Mouse (Mus musculus): ENCODE results near the gene Defb13. TPM values are rescaled to one million over a fixed set of nuclear protein-coding genes. Genes with fewer than 3 reads are reported as not detected.

Gene Defb13
- polyA plus RNA-seq, 1 experiment from 2014 or later = not detected

DNA sequence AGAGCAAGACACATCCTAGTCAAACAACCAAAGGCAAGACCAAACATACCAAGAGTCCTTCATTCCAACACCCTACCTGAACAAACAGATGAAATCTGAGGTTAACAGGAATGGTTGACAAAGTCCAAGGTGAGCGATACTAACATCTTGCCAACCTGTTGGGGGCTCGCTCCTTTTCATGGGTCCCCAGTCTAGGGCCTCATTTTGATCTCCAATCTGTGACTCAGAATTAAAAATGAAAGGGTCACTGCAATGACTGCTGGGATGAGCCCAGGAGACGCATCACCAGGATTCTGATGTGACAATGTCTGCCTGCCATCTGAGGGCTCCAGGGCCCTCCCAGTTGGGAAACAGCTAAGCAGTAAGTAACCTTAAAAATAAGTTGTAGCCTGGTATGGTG is 22.9 kb downstream of the Defb13 start, which contains the start of gene Ccdc70:
Ccdc70 (plus strand) TSS at position 301 of the 400 bp plus-strand sequence.
- H3K4me3 ChIP-seq = no peak within 1 kb of the TSS
- H3K4me1 ChIP-seq (replicated peaks) = no peaks in the 10 kb centered on the region
- WGBS = 91% methylated on average over 3 of the region's 3 CpGs
- no peak within 1 kb of the TSS for H3K9ac ChIP-seq
- H3K27me3 ChIP-seq = no peaks in the 10 kb centered on the region
- H3K4me2 ChIP-seq = no peak within 1 kb of the TSS
- H3K36me3 ChIP-seq = no peaks in the 10 kb centered on the region
- no peak within 1 kb of the TSS for H3K27ac ChIP-seq
- no peak for ATAC-seq (ENCODE audit: low FRiP score)
- no peaks in the 10 kb centered on the region for H3K9me3 ChIP-seq

DNA sequence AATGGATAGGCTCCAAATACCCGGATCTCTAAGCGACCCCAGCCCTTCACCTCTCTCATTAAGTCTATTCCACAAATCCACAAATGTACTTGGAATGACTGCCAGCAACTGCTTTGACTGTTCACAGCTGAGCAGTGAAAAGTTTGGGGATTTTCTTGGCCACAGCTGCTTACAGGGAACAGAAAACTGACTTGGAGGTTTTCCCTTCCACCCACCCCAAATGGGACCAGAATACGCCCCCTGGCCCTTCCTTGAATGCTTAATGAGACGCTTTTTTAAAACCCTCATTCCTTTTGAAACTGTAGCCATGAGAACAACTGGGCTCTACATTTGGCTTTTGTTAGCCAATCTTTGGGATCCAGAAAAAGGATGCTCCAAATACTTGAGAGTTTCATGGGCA is 31.6 kb downstream of the Defb13 start:
- Histone ChIP-seq H3K4me3 (no peak overlapping the region), H3K27ac (no peak overlapping the region), H3K9ac (no peak overlapping the region), H3K27me3 (no peaks in the 10 kb centered on the region), H3K9me3 (no peaks in the 10 kb centered on the region), H3K4me2 (no peak overlapping the region), H3K36me3 (no peaks in the 10 kb centered on the region), H3K4me1 (replicated peaks) (no peaks in the 10 kb centered on the region)
- no peak for ATAC-seq (ENCODE audit: low FRiP score)
- 67% methylated on average over 4 of the region's 4 CpGs for WGBS

DNA sequence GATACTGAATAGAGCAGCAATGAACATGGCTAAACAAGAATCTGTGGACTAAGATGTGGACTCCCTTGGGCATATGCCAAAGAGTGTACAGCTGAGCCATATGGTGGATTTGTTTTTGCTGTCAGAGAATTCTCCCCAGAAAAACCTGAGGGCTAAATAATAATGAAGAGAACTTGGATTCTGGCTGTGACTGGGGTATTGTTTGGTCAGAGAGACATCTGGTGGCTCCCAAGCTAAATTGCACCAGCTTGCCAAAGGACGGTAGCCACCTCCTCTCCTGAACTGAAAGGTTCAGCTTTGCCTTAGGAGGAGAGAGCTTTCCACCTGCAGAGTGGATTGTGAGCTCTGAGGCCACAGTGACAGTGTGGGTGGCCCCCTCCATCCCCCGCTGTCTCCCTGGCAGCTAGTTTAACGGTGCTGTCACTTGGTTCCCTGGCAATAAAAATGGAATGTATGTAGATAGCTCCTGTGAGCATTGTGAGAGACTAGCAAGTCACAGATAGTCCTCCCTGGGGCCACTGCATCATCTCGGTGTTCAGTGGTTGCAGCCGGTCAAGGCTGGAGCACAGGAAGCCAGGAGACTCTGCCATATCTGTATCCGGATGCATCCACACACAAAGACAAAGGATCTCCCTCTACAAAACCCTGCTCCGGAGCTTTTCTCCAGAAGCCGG is 35.2 kb downstream of the Defb13 start:
- Histone ChIP-seq H3K9me3 (no peaks in the 10 kb centered on the region), H3K27ac (no peak overlapping the region), H3K4me3 (no peak overlapping the region), H3K4me2 (no peak overlapping the region), H3K9ac (no peak overlapping the region), H3K27me3 (no peaks in the 10 kb centered on the region), H3K36me3 (no peaks in the 10 kb centered on the region), H3K4me1 (replicated peaks) (no peaks in the 10 kb centered on the region)
- peak; percentile 81 for ATAC-seq (ENCODE audit: low FRiP score)
- 49% methylated on average over 8 of the region's 8 CpGs for WGBS

DNA sequence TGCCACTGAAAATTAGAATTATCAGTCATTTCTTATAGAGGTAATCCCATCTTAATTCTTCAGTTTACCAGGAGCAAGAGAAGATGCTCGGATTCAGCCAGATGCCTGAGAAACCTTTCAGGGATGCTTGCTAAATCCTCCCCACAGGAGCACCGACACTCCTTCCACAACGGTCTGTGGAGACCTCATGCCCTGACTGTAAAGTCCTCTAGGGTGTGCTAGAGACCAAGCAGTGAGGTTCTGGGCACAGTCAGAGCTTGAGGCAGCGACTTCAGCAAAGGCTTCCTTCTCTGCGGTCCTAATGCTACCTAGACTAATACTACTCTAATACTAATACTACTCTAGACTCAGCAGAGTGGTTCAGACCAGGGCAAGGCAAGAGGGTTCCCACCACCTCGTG is 45.6 kb downstream of the Defb13 start:
- no peak overlapping the region for H3K4me2 ChIP-seq
- H3K4me3 ChIP-seq = no peak overlapping the region
- no peaks in the 10 kb centered on the region for H3K4me1 ChIP-seq (replicated peaks)
- no peaks in the 10 kb centered on the region for H3K27me3 ChIP-seq
- peaks cover 3% of the 10 kb centered on the region; the same call in 1 of the 2 replicates for H3K36me3 ChIP-seq
- no peak overlapping the region for H3K27ac ChIP-seq
- WGBS = 31% methylated on average over 6 of the region's 6 CpGs
- H3K9me3 ChIP-seq = no peaks in the 10 kb centered on the region
- no peak overlapping the region for H3K9ac ChIP-seq
- peak; percentile 83 for ATAC-seq (ENCODE audit: low FRiP score)

DNA sequence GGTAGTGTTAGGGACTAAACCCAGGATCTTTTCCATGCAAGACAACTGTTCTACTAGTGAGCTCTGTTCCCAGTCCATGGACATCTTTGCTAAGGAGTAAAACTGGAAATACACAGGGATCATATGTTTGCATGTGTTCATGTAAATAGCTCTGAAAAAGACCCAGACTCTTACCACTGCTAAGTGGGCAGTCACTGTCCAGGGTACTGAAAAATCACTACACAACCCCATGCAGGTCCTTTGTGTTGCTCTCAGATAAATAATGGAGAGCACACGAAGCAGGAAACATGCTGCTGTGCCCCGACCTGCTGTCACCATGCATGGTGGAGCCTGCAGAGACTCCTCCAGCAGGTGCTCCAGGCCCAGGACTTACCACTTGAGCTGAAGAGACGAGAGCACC is 48.6 kb downstream of the Defb13 start:
- no peak for ATAC-seq (ENCODE audit: low FRiP score)
- WGBS = 54% methylated on average over 3 of the region's 3 CpGs
- no peak overlapping the region for H3K4me2 ChIP-seq
- no peaks in the 10 kb centered on the region for H3K9me3 ChIP-seq
- H3K36me3 ChIP-seq = peaks cover 4% of the 10 kb centered on the region; the same call in 1 of the 2 replicates
- H3K27me3 ChIP-seq = no peaks in the 10 kb centered on the region
- no peak overlapping the region for H3K9ac ChIP-seq
- no peak overlapping the region for H3K4me3 ChIP-seq
- no peak overlapping the region for H3K27ac ChIP-seq
- H3K4me1 ChIP-seq (replicated peaks) = no peaks in the 10 kb centered on the region

Other genes starting within 250 kb of the Defb13 start
- not detected in 2 replicates for gene AY761184, start 243.1 kb upstream of the Defb13 start, polyA plus RNA-seq (2015; fragmentation: Nextera tagmentation; extraction: Ambion mirVana)
- gene Defa24, start 212.3 kb upstream of the Defb13 start, polyA plus RNA-seq (2015; fragmentation: Nextera tagmentation; extraction: Ambion mirVana) = not detected in 2 replicates
- not detected in 2 replicates for gene Defb50, start 123.2 kb upstream of the Defb13 start, polyA plus RNA-seq (2015; fragmentation: Nextera tagmentation; extraction: Ambion mirVana)
- gene Defb2, start 106.8 kb upstream of the Defb13 start, polyA plus RNA-seq (2015; fragmentation: Nextera tagmentation; extraction: Ambion mirVana) = not detected in 2 replicates
- 1.5 TPM in 1 of 2 replicates, not detected in the other for gene Defb10, start 87.9 kb upstream of the Defb13 start, polyA plus RNA-seq (2015; fragmentation: Nextera tagmentation; extraction: Ambion mirVana)
- gene Defb9, start 61.3 kb upstream of the Defb13 start, polyA plus RNA-seq (2015; fragmentation: Nextera tagmentation; extraction: Ambion mirVana) = 1.1 and 1.9 TPM in 2 replicates
- 19.4 and 28.5 TPM in 2 replicates for gene Defb11, start 40.4 kb upstream of the Defb13 start, polyA plus RNA-seq (2015; fragmentation: Nextera tagmentation; extraction: Ambion mirVana)
- not detected in 2 replicates for gene Defb15, start 14.1 kb upstream of the Defb13 start, polyA plus RNA-seq (2015; fragmentation: Nextera tagmentation; extraction: Ambion mirVana)
- gene Defb35, start 8.4 kb upstream of the Defb13 start, polyA plus RNA-seq (2015; fragmentation: Nextera tagmentation; extraction: Ambion mirVana) = not detected in 2 replicates
- not detected in 2 replicates for gene Fam90a1a, start 12.0 kb downstream of the Defb13 start, polyA plus RNA-seq (2015; fragmentation: Nextera tagmentation; extraction: Ambion mirVana)
- not detected in 2 replicates for gene Ccdc70, start 23.0 kb downstream of the Defb13 start, polyA plus RNA-seq (2015; fragmentation: Nextera tagmentation; extraction: Ambion mirVana)
- gene Atp7b, start 113.5 kb downstream of the Defb13 start, polyA plus RNA-seq (2015; fragmentation: Nextera tagmentation; extraction: Ambion mirVana) = 1.6 and 1.7 TPM in 2 replicates
- 33.8 and 37.2 TPM in 2 replicates for gene Alg11, start 114.0 kb downstream of the Defb13 start, polyA plus RNA-seq (2015; fragmentation: Nextera tagmentation; extraction: Ambion mirVana)
- gene Nek5, start 178.3 kb downstream of the Defb13 start, polyA plus RNA-seq (2015; fragmentation: Nextera tagmentation; extraction: Ambion mirVana) = 0.56 and 1.3 TPM in 2 replicates
- 9.5 and 10.4 TPM in 2 replicates for gene Nek3, start 219.7 kb downstream of the Defb13 start, polyA plus RNA-seq (2015; fragmentation: Nextera tagmentation; extraction: Ambion mirVana)
- gene Ckap2, start 239.1 kb downstream of the Defb13 start, polyA plus RNA-seq (2015; fragmentation: Nextera tagmentation; extraction: Ambion mirVana) = 16.9 and 19.1 TPM in 2 replicates
- gene Vps36, start 246.0 kb downstream of the Defb13 start, polyA plus RNA-seq (2015; fragmentation: Nextera tagmentation; extraction: Ambion mirVana) = 42.1 and 42.3 TPM in 2 replicates